Mouse (Mus musculus) lung, postnatal 0 days (tissue): Measurements from ENCODE around the gene Fank1.

Experiments
- CTCF ChIP-seq: IDR thresholded peaks from 2 replicates; pipeline ENCODE4 v1.5.1; 2016; ENCODE audit warnings: antibody characterized with exemption, mild to moderate bottlenecking
- EP300 ChIP-seq: IDR thresholded peaks from 2 replicates; pipeline ENCODE4 v1.6.1; 2016; ENCODE audit warnings: antibody characterized with exemption, mild to moderate bottlenecking, control low read depth

DNA sequence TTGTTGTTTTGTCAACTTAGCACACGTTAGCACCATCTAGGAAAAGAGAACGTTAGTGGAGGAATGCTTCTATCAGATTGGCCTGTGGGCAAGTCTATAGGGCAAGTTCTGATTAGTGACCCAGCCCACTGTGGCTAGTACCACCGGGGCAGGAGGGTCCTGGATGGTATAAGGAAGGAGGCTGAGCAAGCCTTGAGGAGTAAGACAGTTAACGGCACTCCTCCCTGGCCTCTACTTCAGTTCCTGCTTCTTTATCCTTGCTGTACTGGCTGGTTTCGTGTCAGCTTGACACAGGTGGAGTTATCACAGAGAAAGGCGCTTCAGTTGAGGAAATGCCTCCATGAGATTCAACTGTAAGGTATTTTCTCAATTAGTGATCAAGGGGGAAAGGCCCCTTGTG lies 10.9 kb downstream of the Fank1 start:
- TF ChIP-seq EP300 (no peak), CTCF (no peak)
